Comparison of ENCODE assay signal across 17 mouse cellular contexts in the genomic region with DNA sequence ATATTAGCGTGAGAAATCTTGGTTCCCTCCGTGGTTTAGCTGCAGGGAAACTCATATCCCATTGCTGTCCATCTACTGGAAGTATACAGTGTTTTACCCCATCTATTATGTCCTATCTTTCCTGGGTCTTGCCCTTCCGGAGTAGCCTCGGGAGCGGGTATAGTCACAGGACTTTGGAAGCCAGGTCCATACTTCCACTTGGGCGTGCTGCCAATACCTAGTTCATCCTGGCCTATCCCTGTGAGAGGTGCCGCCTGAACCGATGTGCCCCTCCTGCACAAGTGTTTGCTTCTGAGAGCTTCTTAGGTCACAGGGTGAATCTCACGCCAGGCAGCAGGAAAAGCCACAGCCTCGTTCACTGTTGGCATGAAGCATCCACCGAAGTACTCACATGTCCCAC. TPM values are rescaled to one million over a fixed set of nuclear protein-coding genes. Genes with fewer than 3 reads are reported as not detected.
DNase-seq lines count a peak whose midpoint lies in the region; ATAC-seq and TF ChIP-seq lines count a peak whose summit lies in the region.
"Had no signal": no experiment of that assay in that cellular context is flagged by ENCODE, and none has a peak within 500 bp of the region (broad histone marks: within the 10 kb centered on the region; RNA-seq: fewer than 3 reads in every experiment).

No protein-coding gene starts in this region.

- intact Hi-C loops in heart, adult 2 months (cut with DNase I), result no loop called here

- TF ChIP-seq CTCF in cerebellum, adult 2 months (IDR thresholded peaks at IDR 0.05; ENCODE audit: borderline replicate concordance, insufficient read depth, low read depth, low read length), result no peak
- no peak for TF ChIP-seq CTCF in heart, adult 2 months (IDR thresholded peaks at IDR 0.05)
- TF ChIP-seq CTCF in liver, postnatal 0 days (IDR thresholded peaks at IDR 0.05; ENCODE audit: low read depth), result no peak
- TF ChIP-seq CTCF in hindbrain, postnatal 0 days (IDR thresholded peaks at IDR 0.05; ENCODE audit: low read depth), result no peak

- no peaks in the 10 kb centered on the region for H3K9me3 ChIP-seq in heart, embryonic 13.5 days
- H3K9me3 ChIP-seq in liver, postnatal 0 days (ENCODE audit: low read length), result no peaks in the 10 kb centered on the region
- H3K9me3 ChIP-seq in hindbrain, postnatal 0 days (ENCODE audit: low read length), result no peaks in the 10 kb centered on the region
- H3K9me3 ChIP-seq: heart, embryonic 15.5 days; hindbrain, embryonic 12.5 days; liver, embryonic 13.5 days; midbrain, embryonic 13.5 days had no signal

- H3K9ac ChIP-seq in heart, embryonic 13.5 days, result no peak overlapping the region
- no peak overlapping the region for H3K9ac ChIP-seq in heart, adult 2 months (ENCODE audit: low read depth, low read length)
- no peak overlapping the region for H3K9ac ChIP-seq in liver, postnatal 0 days (replicated peaks)
- H3K9ac ChIP-seq in hindbrain, postnatal 0 days (replicated peaks; ENCODE audit: low read length), result no peak overlapping the region
- H3K9ac ChIP-seq: heart, embryonic 15.5 days; hindbrain, embryonic 12.5 days; liver, embryonic 13.5 days; midbrain, embryonic 13.5 days had no signal

- H3K79me2 ChIP-seq in heart, adult 2 months (replicated peaks; ENCODE audit: control insufficient read depth, insufficient read depth, low read length), result no peaks in the 10 kb centered on the region

- peak; percentile 47 to 55 for DNase-seq in cerebellum, adult 2 months
- no peak for DNase-seq in heart, adult 2 months
- DNase-seq in liver, postnatal 0 days, result peak; percentile 62
- DNase-seq in liver, result no peak
- DNase-seq in kidney, postnatal 25 days, result peak; percentile 79 to 90
- DNase-seq in hindbrain, postnatal 0 days (ENCODE audit: low spot score), result no peak
- DNase-seq: gastrocnemius, postnatal 36 days; layer of hippocampus, postnatal 36 days; liver, embryonic 13.5 days; thymus, postnatal 25 days had no signal

- no peak for ATAC-seq in cerebellum, adult (ENCODE audit: insufficient number of reproducible peaks, low FRiP score, low TSS enrichment)
- no peak for ATAC-seq in heart, embryonic 13.5 days (ENCODE audit: extremely low read depth, insufficient number of reproducible peaks, low FRiP score, low TSS enrichment)
- ATAC-seq in liver, postnatal 0 days, result peak; percentile 69
- ATAC-seq in hindbrain, postnatal 0 days, result no peak
- ATAC-seq: activated CD4-positive, CD25-positive, alpha-beta regulatory T cell, adult 4 months; midbrain, embryonic 13.5 days had no signal

- 26% methylated on average over 11 of the region's 11 CpGs for WGBS in cerebellum, adult 2 months
- 60% methylated on average over 11 of the region's 11 CpGs for WGBS in heart, embryonic 13.5 days
- WGBS in heart, adult 2 months, result 47% methylated on average over 11 of the region's 11 CpGs
- 65% methylated on average over 11 of the region's 11 CpGs for WGBS in liver, postnatal 0 days (ENCODE audit: insufficient replicate concordance)
- 66% methylated on average over 11 of the region's 11 CpGs for WGBS in hindbrain, postnatal 0 days

- H3K27me3 ChIP-seq in cerebellum, adult 2 months (ENCODE audit: control insufficient read depth, insufficient read depth, low read length), result no peaks in the 10 kb centered on the region
- H3K27me3 ChIP-seq in heart, embryonic 13.5 days (replicated peaks), result no peaks in the 10 kb centered on the region
- H3K27me3 ChIP-seq in heart, adult 2 months (ENCODE audit: control insufficient read depth, insufficient read depth, low read length), result no peaks in the 10 kb centered on the region
- H3K27me3 ChIP-seq in liver, postnatal 0 days (ENCODE audit: insufficient read depth, low read length), result no peaks in the 10 kb centered on the region
- no peaks in the 10 kb centered on the region for H3K27me3 ChIP-seq in hindbrain, postnatal 0 days (ENCODE audit: insufficient read depth, low read length)
- H3K27me3 ChIP-seq: heart, embryonic 15.5 days; hindbrain, embryonic 12.5 days; midbrain, embryonic 13.5 days had no signal

- H3K4me1 ChIP-seq in cerebellum, adult 2 months (ENCODE audit: control insufficient read depth, insufficient read depth, low read length), result peaks cover 54% of the 10 kb centered on the region
- H3K4me1 ChIP-seq in heart, embryonic 13.5 days, result peaks cover 77% of the 10 kb centered on the region
- H3K4me1 ChIP-seq in heart, adult 2 months (ENCODE audit: control insufficient read depth, insufficient read depth, low read length), result peaks cover 19% of the 10 kb centered on the region
- H3K4me1 ChIP-seq in liver, postnatal 0 days (ENCODE audit: insufficient read depth), result peaks cover 27% of the 10 kb centered on the region
- peaks cover 39% of the 10 kb centered on the region for H3K4me1 ChIP-seq in hindbrain, postnatal 0 days (ENCODE audit: insufficient read depth, low read length)

- no peak overlapping the region for H3K4me3 ChIP-seq in cerebellum, adult 2 months (replicated peaks; ENCODE audit: insufficient read depth, low read depth, low read length)
- no peak overlapping the region for H3K4me3 ChIP-seq in heart, embryonic 13.5 days
- H3K4me3 ChIP-seq in heart, adult 2 months, result no peak overlapping the region
- H3K4me3 ChIP-seq in liver, postnatal 0 days (ENCODE audit: low read depth, low read length), result no peak overlapping the region
- no peak overlapping the region for H3K4me3 ChIP-seq in hindbrain, postnatal 0 days (ENCODE audit: low read length)
- H3K4me3 ChIP-seq: heart, embryonic 15.5 days; hindbrain, embryonic 12.5 days; liver, embryonic 13.5 days; midbrain, embryonic 13.5 days had no signal

- TF ChIP-seq EP300 in heart, adult 2 months (IDR thresholded peaks at IDR 0.05; ENCODE audit: insufficient read depth, low read depth, low read length), result no peak
- no peak for TF ChIP-seq EP300 in liver, postnatal 0 days (IDR thresholded peaks at IDR 0.05; ENCODE audit: low read depth)

- 0 out of 2 replicates have a peak, but pooled peaks cover 2% of the 10 kb centered on the region for H3K36me3 ChIP-seq in heart, embryonic 13.5 days
- no peaks in the 10 kb centered on the region for H3K36me3 ChIP-seq in heart, adult 2 months (ENCODE audit: control insufficient read depth, insufficient read depth, low read length)
- no peaks in the 10 kb centered on the region for H3K36me3 ChIP-seq in liver, postnatal 0 days (replicated peaks; ENCODE audit: insufficient read depth, low read length)
- H3K36me3 ChIP-seq in hindbrain, postnatal 0 days (ENCODE audit: insufficient read depth, low read length), result no peaks in the 10 kb centered on the region
- H3K36me3 ChIP-seq: heart, embryonic 15.5 days; hindbrain, embryonic 12.5 days; liver, embryonic 13.5 days; midbrain, embryonic 13.5 days had no signal

- no peak overlapping the region for H3K4me2 ChIP-seq in heart, embryonic 13.5 days
- H3K4me2 ChIP-seq in liver, postnatal 0 days (ENCODE audit: low read depth, low read length), result no peak overlapping the region
- no peak overlapping the region for H3K4me2 ChIP-seq in hindbrain, postnatal 0 days (ENCODE audit: low read depth, low read length)
- H3K4me2 ChIP-seq: heart, embryonic 15.5 days; hindbrain, embryonic 12.5 days; liver, embryonic 13.5 days; midbrain, embryonic 13.5 days had no signal

- H3K27ac ChIP-seq in cerebellum, adult 2 months (ENCODE audit: insufficient read depth, low read length), result peak overlapping the region; percentile 26; the same call in 1 of the 2 replicates
- H3K27ac ChIP-seq in heart, embryonic 13.5 days (replicated peaks), result 0 out of 2 replicates have a peak overlapping the region, but pooled peaks have one; percentile 7
- no peak overlapping the region for H3K27ac ChIP-seq in heart, adult 2 months
- no peak overlapping the region for H3K27ac ChIP-seq in liver, postnatal 0 days (ENCODE audit: low read depth)
- H3K27ac ChIP-seq in hindbrain, postnatal 0 days, result no peak overlapping the region
- H3K27ac ChIP-seq: heart, embryonic 15.5 days; hindbrain, embryonic 12.5 days; liver, embryonic 13.5 days; macrophage; midbrain, embryonic 13.5 days had no signal

- TF ChIP-seq POLR2A in cerebellum, adult 2 months (IDR thresholded peaks at IDR 0.05; ENCODE audit: borderline replicate concordance, insufficient read depth, low read length), result no peak
- TF ChIP-seq POLR2A in heart, adult 2 months (IDR thresholded peaks at IDR 0.05; ENCODE audit: insufficient read depth, low read depth, low read length), result no peak

RNA-seq across cellular contexts. Expression of a gene that starts 11.5 kb away (rescaled TPM):
- 14.2 and 14.4 TPM in 2 replicates for polyA plus RNA-seq in cerebellum, adult 2 months (2012; rRNA removed)
- polyA plus RNA-seq in heart, embryonic 13.5 days (2015; fragmentation: Nextera tagmentation; extraction: Ambion mirVana), result 7.8 and 8.3 TPM in 2 replicates
- total RNA-seq in heart, adult 2 months (2021), result 1 to 10 TPM; 4.5 to 5.4 TPM
- 7.6 and 11.8 TPM in 2 replicates for polyA plus RNA-seq in heart, adult 2 months (2012; rRNA removed)
- 4.3 and 5.7 TPM in 2 replicates for polyA plus RNA-seq in liver, postnatal 0 days (2015; fragmentation: Nextera tagmentation; extraction: Ambion mirVana)
- total RNA-seq in hindbrain, postnatal 0 days (2014; rRNA removed), result 29.7 and 32.7 TPM in 2 replicates
- 9.2 TPM in 2 replicates for polyA plus RNA-seq in hindbrain, postnatal 0 days (2015; fragmentation: Nextera tagmentation; extraction: Ambion mirVana)

RNA-seq across cellular contexts. Expression of a gene that starts 17.3 kb away (rescaled TPM):
- polyA plus RNA-seq in cerebellum, adult 2 months (2012; rRNA removed), result 5,042 and 5,433 TPM in 2 replicates
- 279 and 320 TPM in 2 replicates for polyA plus RNA-seq in heart, embryonic 13.5 days (2015; fragmentation: Nextera tagmentation; extraction: Ambion mirVana)
- total RNA-seq in heart, adult 2 months (2021), result 10 to 100 TPM; 65.3 to 81.4 TPM
- polyA plus RNA-seq in heart, adult 2 months (2012; rRNA removed), result 115 and 120 TPM in 2 replicates
- polyA plus RNA-seq in liver, postnatal 0 days (2015; fragmentation: Nextera tagmentation; extraction: Ambion mirVana), result 28.1 and 32.7 TPM in 2 replicates
- total RNA-seq in hindbrain, postnatal 0 days (2014; rRNA removed), result 3,255 and 3,584 TPM in 2 replicates
- polyA plus RNA-seq in hindbrain, postnatal 0 days (2015; fragmentation: Nextera tagmentation; extraction: Ambion mirVana), result 2,405 and 2,624 TPM in 2 replicates

RNA-seq across cellular contexts. Expression of a gene that starts 23.6 kb away (rescaled TPM):
- 52.7 and 54.4 TPM in 2 replicates for polyA plus RNA-seq in cerebellum, adult 2 months (2012; rRNA removed)
- 35.4 and 41.6 TPM in 2 replicates for polyA plus RNA-seq in heart, embryonic 13.5 days (2015; fragmentation: Nextera tagmentation; extraction: Ambion mirVana)
- 10 to 100 TPM; 18.8 to 22.8 TPM for total RNA-seq in heart, adult 2 months (2021)
- 9.8 and 15.9 TPM in 2 replicates for polyA plus RNA-seq in heart, adult 2 months (2012; rRNA removed)
- 16.7 TPM in 2 replicates for polyA plus RNA-seq in liver, postnatal 0 days (2015; fragmentation: Nextera tagmentation; extraction: Ambion mirVana)
- total RNA-seq in hindbrain, postnatal 0 days (2014; rRNA removed), result 21.1 and 22.7 TPM in 2 replicates
- polyA plus RNA-seq in hindbrain, postnatal 0 days (2015; fragmentation: Nextera tagmentation; extraction: Ambion mirVana), result 60.1 and 64.3 TPM in 2 replicates

RNA-seq across cellular contexts. Expression of a gene that starts 23.6 kb away (rescaled TPM):
- 46.8 and 49.8 TPM in 2 replicates for polyA plus RNA-seq in cerebellum, adult 2 months (2012; rRNA removed)
- 41.0 and 45.5 TPM in 2 replicates for polyA plus RNA-seq in heart, embryonic 13.5 days (2015; fragmentation: Nextera tagmentation; extraction: Ambion mirVana)
- 10 to 100 TPM; 32.0 to 36.3 TPM for total RNA-seq in heart, adult 2 months (2021)
- 31.4 and 31.7 TPM in 2 replicates for polyA plus RNA-seq in heart, adult 2 months (2012; rRNA removed)
- polyA plus RNA-seq in liver, postnatal 0 days (2015; fragmentation: Nextera tagmentation; extraction: Ambion mirVana), result 21.5 and 22.1 TPM in 2 replicates
- 23.6 and 28.1 TPM in 2 replicates for total RNA-seq in hindbrain, postnatal 0 days (2014; rRNA removed)
- 60.3 and 63.9 TPM in 2 replicates for polyA plus RNA-seq in hindbrain, postnatal 0 days (2015; fragmentation: Nextera tagmentation; extraction: Ambion mirVana)

Comparison
In these comparisons a context has a peak if more than half of its experiments do, and no peak if none do; other contexts are left out.
1. DNase-seq: peak in cerebellum, adult 2 months (2 of 2), liver, postnatal 0 days (single experiment) and kidney, postnatal 25 days (2 of 2); none in heart, adult 2 months (0 of 2), liver (single experiment) and hindbrain, postnatal 0 days (single experiment).
2. H3K27ac ChIP-seq: peak in cerebellum, adult 2 months (single experiment) and heart, embryonic 13.5 days (single experiment); none in heart, adult 2 months (single experiment), liver, postnatal 0 days (single experiment) and hindbrain, postnatal 0 days (single experiment).